Mouse (Mus musculus) embryonic facial prominence, embryonic 15.5 days (tissue): ENCODE measurements around the gene Spata31d1c. TPM values are rescaled to one million over a fixed set of nuclear protein-coding genes. Genes with fewer than 3 reads are reported as not detected.

ENCODE experiments used
- ATAC-seq: fragments of 200-750 bp; cut with Nextera tagmentation; 2 replicates; pipeline ENCODE4 v1.8.0; 2017; ENCODE audit warnings: low read depth, moderate TSS enrichment; ENCODE audit not compliant: insufficient number of reproducible peaks, low FRiP score, low TSS enrichment
- H3K27ac ChIP-seq: fragments of 300-500 bp; sonication (generic); replicated peaks from 2 replicates; pipeline ENCODE4 v1.5.1; 2015; ENCODE audit warnings: mild to moderate bottlenecking, inconsistent platforms
- H3K27me3 ChIP-seq: fragments of 300-500 bp; sonication (generic); 2 replicates; pipeline ENCODE4 v1.6.1; 2015; ENCODE audit warnings: inconsistent platforms
- H3K36me3 ChIP-seq: fragments of 300-500 bp; sonication (generic); 2 replicates; pipeline ENCODE4 v1.6.1; 2015; ENCODE audit warnings: mild to moderate bottlenecking, inconsistent platforms
- H3K4me1 ChIP-seq: fragments of 300-500 bp; sonication (generic); 2 replicates; pipeline ENCODE4 v1.6.1; 2015; ENCODE audit warnings: inconsistent platforms
- H3K4me2 ChIP-seq: fragments of 300-500 bp; sonication (generic); replicated peaks from 2 replicates; pipeline ENCODE4 v1.6.1; 2015; ENCODE audit warnings: mild to moderate bottlenecking, inconsistent platforms
- H3K4me3 ChIP-seq: fragments of 300-500 bp; sonication (generic); replicated peaks from 2 replicates; pipeline ENCODE4 v1.5.1; 2015; ENCODE audit warnings: mild to moderate bottlenecking, inconsistent platforms
- H3K9ac ChIP-seq: fragments of 300-500 bp; sonication (generic); 2 replicates; pipeline ENCODE4 v1.6.1; 2015; ENCODE audit warnings: inconsistent platforms
- H3K9me3 ChIP-seq: fragments of 300-500 bp; sonication (generic); replicated peaks from 2 replicates; pipeline ENCODE4 v1.6.1; 2016; ENCODE audit warnings: inconsistent platforms
- WGBS: fragments of 180-500 bp; shearing (Covaris S2); methylation state at CpG from one replicate; pipeline ENCODE4 v1.1.7; 2015; 5-methylcytosine and 5-hydroxymethylcytosine counted together
- polyA plus RNA-seq: library from polyadenylated mRNA; unstranded; fragments of >200 nt; fragmentation: Nextera tagmentation; extraction: Ambion mirVana; gene quantifications from 2 replicates; pipeline ENCODE4 v1.2.1, GENCODE M21; 2015

Spata31d1c gene
- polyA plus RNA-seq: not detected in 2 replicates

DNA sequence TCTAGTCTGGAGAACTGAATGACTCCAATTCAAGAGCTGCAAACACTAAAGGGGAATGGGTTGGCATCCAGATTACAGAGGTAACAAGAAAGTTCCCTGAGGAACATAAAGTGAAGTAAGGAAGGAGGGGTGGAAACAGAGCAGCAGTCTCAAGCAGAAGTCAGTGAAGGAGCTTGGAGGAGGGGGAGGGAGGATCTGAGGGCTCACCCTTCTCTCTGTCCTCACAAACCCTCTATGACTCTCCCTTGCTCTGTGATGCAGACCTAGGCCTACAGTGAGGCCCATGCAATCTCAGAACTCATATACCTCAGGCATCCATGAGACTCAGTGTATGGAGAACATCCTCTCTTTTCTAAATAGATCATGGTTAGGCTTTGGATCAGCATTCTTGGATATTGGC lies at the start of gene Spata31d1c:
Gene Spata31d1c (plus strand): TSS at position 301 of the 400 bp plus-strand sequence.
- Histone ChIP-seq H3K36me3 (no peaks in the 10 kb centered on the region), H3K27me3 (no peaks in the 10 kb centered on the region), H3K9ac (no peak within 1 kb of the TSS), H3K4me2 (no peak within 1 kb of the TSS), H3K27ac (no peak within 1 kb of the TSS), H3K4me1 (no peaks in the 10 kb centered on the region), H3K9me3 (no peaks in the 10 kb centered on the region), H3K4me3 (no peak within 1 kb of the TSS)
- no peak for ATAC-seq

DNA sequence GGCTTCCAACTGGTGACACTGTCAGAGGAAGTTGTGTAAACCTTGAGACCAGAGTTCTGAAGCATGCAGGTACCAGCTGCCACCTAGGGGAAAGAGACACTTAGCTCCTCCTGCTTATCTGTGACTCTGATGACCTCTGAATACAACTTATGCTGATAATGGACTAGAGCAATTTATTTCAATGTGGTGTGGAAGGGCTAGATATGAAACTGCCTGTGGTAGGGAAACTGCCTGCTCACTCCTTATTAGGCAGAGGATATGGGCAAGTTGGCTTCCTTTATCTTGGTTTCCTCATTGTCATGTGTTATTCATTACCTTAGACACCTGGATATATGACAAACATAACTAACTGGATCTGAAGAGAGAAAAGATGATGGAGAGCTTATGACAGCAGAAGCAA lies 44.0 kb upstream of the Spata31d1c start:
- ATAC-seq: no peak
- no peak overlapping the region for H3K4me2 ChIP-seq
- H3K4me1 ChIP-seq: no peaks in the 10 kb centered on the region
- no peak overlapping the region for H3K27ac ChIP-seq
- H3K27me3 ChIP-seq: no peaks in the 10 kb centered on the region
- H3K9ac ChIP-seq: no peak overlapping the region
- 0 out of 2 replicates have a peak, but pooled peaks cover 4% of the 10 kb centered on the region for H3K9me3 ChIP-seq
- no peak overlapping the region for H3K4me3 ChIP-seq
- H3K36me3 ChIP-seq: no peaks in the 10 kb centered on the region

- H3K4me2 ChIP-seq: no peak overlapping the region
- ATAC-seq: no peak
- no peak overlapping the region for H3K9ac ChIP-seq
- H3K9me3 ChIP-seq: no peaks in the 10 kb centered on the region
- H3K27me3 ChIP-seq: no peaks in the 10 kb centered on the region
- no peaks in the 10 kb centered on the region for H3K36me3 ChIP-seq
- H3K27ac ChIP-seq: no peak overlapping the region
- H3K4me1 ChIP-seq: no peaks in the 10 kb centered on the region
- no peak overlapping the region for H3K4me3 ChIP-seq
Observed at GRCm38 (mm10) chr13:65005414-65005813, 27.4 kb upstream of the Spata31d1c start.

- H3K27me3 ChIP-seq: no peaks in the 10 kb centered on the region
- no peak for ATAC-seq
- 79% methylated on average over 1 of the region's 1 CpGs for WGBS
- no peaks in the 10 kb centered on the region for H3K36me3 ChIP-seq
- H3K4me3 ChIP-seq: no peak overlapping the region
- no peak overlapping the region for H3K4me2 ChIP-seq
- no peak overlapping the region for H3K27ac ChIP-seq
- no peaks in the 10 kb centered on the region for H3K9me3 ChIP-seq
- no peaks in the 10 kb centered on the region for H3K4me1 ChIP-seq
- H3K9ac ChIP-seq: no peak overlapping the region
Observed at GRCm38 (mm10) chr13:65006760-65007159, 26.1 kb upstream of the Spata31d1c start.

GRCm38 (mm10) chr13:65007971-65008370 lies 24.9 kb upstream of the Spata31d1c start:
- Histone ChIP-seq H3K36me3 (no peaks in the 10 kb centered on the region), H3K4me3 (no peak overlapping the region), H3K4me2 (no peak overlapping the region), H3K27me3 (no peaks in the 10 kb centered on the region), H3K9me3 (no peaks in the 10 kb centered on the region), H3K27ac (no peak overlapping the region), H3K9ac (no peak overlapping the region), H3K4me1 (no peaks in the 10 kb centered on the region)
- WGBS: 50% methylated on average over 1 of the region's 1 CpGs
- no peak for ATAC-seq

DNA sequence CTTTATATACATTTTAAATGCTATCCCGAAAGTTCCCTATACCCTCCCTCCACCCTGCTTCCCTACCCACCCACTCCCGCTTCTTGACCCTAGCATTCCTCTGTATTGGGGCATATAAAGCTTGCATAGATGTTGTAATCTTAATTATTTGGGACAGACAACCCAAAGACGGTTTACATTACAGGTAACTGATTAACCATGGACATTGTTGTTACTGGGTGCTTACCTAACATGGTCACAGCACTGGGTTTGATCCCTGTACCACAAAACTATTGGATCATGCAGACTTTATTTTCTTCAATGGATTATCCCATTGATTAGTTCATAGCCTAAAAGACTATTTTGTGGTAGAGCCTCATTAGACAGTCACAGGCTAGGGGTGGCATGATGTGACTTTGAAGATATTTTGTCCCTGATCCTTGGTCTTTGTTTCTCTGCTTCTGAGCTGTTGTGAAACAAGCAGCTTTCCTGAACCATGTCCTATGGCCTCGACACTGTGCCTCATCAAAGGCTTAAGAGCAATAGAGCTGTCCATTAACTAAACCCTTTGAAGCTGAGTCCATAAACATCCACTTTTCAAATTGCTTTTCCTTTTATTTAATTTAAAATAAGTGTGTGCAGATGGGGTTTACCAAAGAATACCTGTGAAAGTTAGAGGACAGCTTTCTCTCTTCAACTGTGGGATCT lies 21.7 kb upstream of the Spata31d1c start:
- no peaks in the 10 kb centered on the region for H3K27me3 ChIP-seq
- no peaks in the 10 kb centered on the region for H3K9me3 ChIP-seq
- no peak overlapping the region for H3K9ac ChIP-seq
- no peak overlapping the region for H3K4me3 ChIP-seq
- H3K27ac ChIP-seq: no peak overlapping the region
- WGBS: 65% methylated on average over 4 of the region's 4 CpGs
- no peak for ATAC-seq
- H3K4me2 ChIP-seq: no peak overlapping the region
- H3K4me1 ChIP-seq: no peaks in the 10 kb centered on the region
- no peaks in the 10 kb centered on the region for H3K36me3 ChIP-seq

GRCm38 (mm10) chr13:65035057-65035456 lies 2.2 kb downstream of the Spata31d1c start:
- Histone ChIP-seq H3K4me2 (no peak overlapping the region), H3K27me3 (no peaks in the 10 kb centered on the region), H3K9ac (no peak overlapping the region), H3K4me1 (no peaks in the 10 kb centered on the region), H3K36me3 (no peaks in the 10 kb centered on the region), H3K4me3 (no peak overlapping the region), H3K9me3 (no peaks in the 10 kb centered on the region), H3K27ac (no peak overlapping the region)
- WGBS: 60% methylated on average over 4 of the region's 4 CpGs
- no peak for ATAC-seq

DNA sequence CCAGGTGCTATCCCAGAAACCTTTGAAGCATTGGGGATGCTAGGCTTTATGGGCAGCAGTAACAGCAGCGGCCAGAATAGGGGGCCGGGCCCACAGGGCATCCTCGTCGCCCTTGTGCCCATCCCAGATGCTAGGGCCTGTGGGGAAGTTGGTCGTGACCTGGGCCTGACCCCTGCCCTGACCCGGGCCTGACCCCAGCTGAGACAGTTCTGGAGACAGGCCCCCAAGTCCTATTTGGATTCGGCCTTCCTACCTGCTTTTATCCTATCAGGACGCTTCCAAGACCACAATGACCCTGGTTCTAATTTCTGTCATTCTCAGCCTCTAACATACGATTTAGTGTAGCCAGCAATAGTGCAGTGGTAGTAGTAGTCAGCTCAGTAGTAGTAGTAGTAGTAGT lies 19.8 kb downstream of the Spata31d1c start, which contains the start of gene Prss47:
Gene Prss47 (minus strand): TSS at position 101 of the 400 bp plus-strand sequence.
- Histone ChIP-seq H3K4me2 (no peak within 1 kb of the TSS), H3K4me1 (no peaks in the 10 kb centered on the region), H3K36me3 (no peaks in the 10 kb centered on the region), H3K27me3 (no peaks in the 10 kb centered on the region), H3K9me3 (no peaks in the 10 kb centered on the region), H3K4me3 (no peak within 1 kb of the TSS), H3K9ac (no peak within 1 kb of the TSS), H3K27ac (no peak within 1 kb of the TSS)
- WGBS: 75% methylated on average over 9 of the region's 9 CpGs
- ATAC-seq: no peak

DNA sequence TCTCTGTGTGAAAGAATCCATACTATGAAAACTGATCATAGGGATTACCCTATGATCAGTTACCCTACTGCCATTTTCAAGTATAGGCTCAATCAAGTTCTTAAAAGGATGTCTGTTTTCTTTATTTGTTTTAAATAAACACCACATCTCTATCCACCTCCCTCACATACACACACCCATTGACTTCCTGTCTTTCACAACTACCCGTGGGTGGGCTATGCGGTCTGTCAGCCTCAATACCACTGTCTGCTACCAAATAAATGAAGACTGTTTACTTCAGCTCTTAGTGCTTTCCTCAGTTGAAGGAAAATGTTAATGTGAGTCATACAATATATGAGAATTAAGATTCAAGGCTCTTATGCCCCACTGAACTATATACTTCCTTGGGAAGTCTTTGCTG lies 37.1 kb downstream of the Spata31d1c start:
- Histone ChIP-seq H3K27me3 (no peaks in the 10 kb centered on the region), H3K4me2 (no peak overlapping the region), H3K4me1 (no peaks in the 10 kb centered on the region), H3K9ac (no peak overlapping the region), H3K36me3 (peaks cover 33% of the 10 kb centered on the region), H3K4me3 (no peak overlapping the region), H3K9me3 (no peaks in the 10 kb centered on the region), H3K27ac (no peak overlapping the region)
- WGBS: 83% methylated on average over 2 of the region's 2 CpGs
- ATAC-seq: no peak

Other genes with a start within 250 kb of the Spata31d1c start
- gene Cntnap3, start 129.1 kb upstream of the Spata31d1c start, polyA plus RNA-seq: 0.15 and 0.20 TPM in 2 replicates
- gene Spata31, start 115.7 kb upstream of the Spata31d1c start, polyA plus RNA-seq: not detected in 2 replicates
- not detected in 2 replicates for gene Prss47, start 19.7 kb downstream of the Spata31d1c start, polyA plus RNA-seq
- 62.2 and 65.5 TPM in 2 replicates for gene Mfsd14b, start 79.9 kb downstream of the Spata31d1c start, polyA plus RNA-seq
- not detected in 2 replicates for gene Olfr465-ps1, start 105.0 kb downstream of the Spata31d1c start, polyA plus RNA-seq
- gene Olfr466, start 117.2 kb downstream of the Spata31d1c start, polyA plus RNA-seq: not detected in 2 replicates
- not detected in 2 replicates for gene Nlrp4f, start 172.9 kb downstream of the Spata31d1c start, polyA plus RNA-seq
- gene Gm10775, start 226.5 kb downstream of the Spata31d1c start, polyA plus RNA-seq: not detected in 2 replicates
- gene Zfp369, start 245.8 kb downstream of the Spata31d1c start, polyA plus RNA-seq: 11.8 and 12.7 TPM in 2 replicates